Comparison of ENCODE assay signal across 8 mouse cellular contexts in genomic region chr8:70084191-70085065, GRCm38 (mm10). TPM values are rescaled to one million over a fixed set of nuclear protein-coding genes. Genes with fewer than 3 reads are reported as not detected.
A peak's percentile ranks its signal among the peaks of the same experiment; 100 is the strongest.
DNase-seq lines count a peak whose midpoint lies in the region; ATAC-seq and TF ChIP-seq lines count a peak whose summit lies in the region.

No protein-coding gene starts in this region.

- H3K4me1 ChIP-seq in spleen, adult 2 months (ENCODE audit: control insufficient read depth, insufficient read depth, insufficient read length) = peaks cover 5% of the 10 kb centered on the region; the same call in 1 of the 2 replicates
- no peaks in the 10 kb centered on the region; the same call in 1 of the 2 replicates for H3K4me1 ChIP-seq in cortical plate, adult 2 months (ENCODE audit: control insufficient read depth, insufficient read depth, low read length)
- H3K4me1 ChIP-seq in hindbrain, embryonic 14.5 days (replicated peaks; ENCODE audit: control insufficient read depth, insufficient read depth, low read length) = peaks cover 24% of the 10 kb centered on the region
- H3K4me1 ChIP-seq in midbrain, embryonic 15.5 days = peaks cover 42% of the 10 kb centered on the region

- H3K9ac ChIP-seq in hindbrain, embryonic 14.5 days = peak overlapping the region; percentile 41
- peak overlapping the region; percentile 12; the same call in 1 of the 2 replicates for H3K9ac ChIP-seq in midbrain, embryonic 15.5 days

- WGBS in spleen, adult 2 months = 5% methylated on average over 71 of the region's 71 CpGs
- under 1% methylated on average over 68 of the region's 71 CpGs for WGBS in hindbrain, embryonic 14.5 days
- WGBS in midbrain, embryonic 15.5 days = 1% methylated on average over 71 of the region's 71 CpGs

- DNase-seq in spleen, adult 2 months (ENCODE audit: low read depth in 1 of 2, low spot score in 2 of 2) = no peak
- no peak for DNase-seq in spleen, postnatal 36 days (ENCODE audit: low spot score in 2 of 2)
- peak; percentile 50 for DNase-seq in hindbrain, embryonic 14.5 days (ENCODE audit: low spot score)
- DNase-seq in layer of hippocampus, postnatal 25 days (ENCODE audit: extremely low spot score in 1 of 2, low spot score in 1 of 2) = no peak
- DNase-seq in layer of hippocampus, adult 9-10 months (ENCODE audit: low spot score) = no peak
- no peak for DNase-seq in left cerebral cortex, adult 9 months (ENCODE audit: low spot score in 2 of 2)

- H3K36me3 ChIP-seq in spleen, adult 2 months (ENCODE audit: control insufficient read depth, insufficient read depth, low read length) = no peaks in the 10 kb centered on the region
- no peaks in the 10 kb centered on the region for H3K36me3 ChIP-seq in hindbrain, embryonic 14.5 days (replicated peaks; ENCODE audit: control insufficient read depth, insufficient read depth)
- no peaks in the 10 kb centered on the region for H3K36me3 ChIP-seq in midbrain, embryonic 15.5 days (replicated peaks)

- H3K4me3 ChIP-seq in spleen, adult 2 months (ENCODE audit: extremely low read depth, insufficient read depth, insufficient read length) = peak overlapping the region; percentile 12; the same call in 1 of the 2 replicates
- H3K4me3 ChIP-seq in cortical plate, adult 2 months (ENCODE audit: insufficient read depth, low read length) = peak overlapping the region; percentile 64
- peak overlapping the region; percentile 43 for H3K4me3 ChIP-seq in hindbrain, embryonic 14.5 days (replicated peaks; ENCODE audit: low read length)
- peak overlapping the region; percentile 38 for H3K4me3 ChIP-seq in midbrain, embryonic 15.5 days

- TF ChIP-seq POLR2A in spleen, adult 2 months (IDR thresholded peaks at IDR 0.05; ENCODE audit: low read depth, low read length) = no peak
- no peak for TF ChIP-seq POLR2A in cortical plate, adult 2 months (IDR thresholded peaks at IDR 0.05; ENCODE audit: extremely low read depth, insufficient read depth, low read length)

- no peak for TF ChIP-seq CTCF in spleen, adult 2 months (IDR thresholded peaks at IDR 0.05; ENCODE audit: extremely low read depth, insufficient read depth, insufficient read length, insufficient replicate concordance)
- TF ChIP-seq CTCF in cortical plate, adult 2 months (IDR thresholded peaks at IDR 0.05; ENCODE audit: extremely low read depth, insufficient read depth, low read length) = no peak

- H3K9me3 ChIP-seq in hindbrain, embryonic 14.5 days (ENCODE audit: control insufficient read depth, low read length) = no peaks in the 10 kb centered on the region
- no peaks in the 10 kb centered on the region for H3K9me3 ChIP-seq in midbrain, embryonic 15.5 days

- no peak overlapping the region for H3K27ac ChIP-seq in spleen, adult 2 months (ENCODE audit: insufficient read depth, low read length)
- no peak overlapping the region for H3K27ac ChIP-seq in cortical plate, adult 2 months (ENCODE audit: insufficient read depth, low read length)
- H3K27ac ChIP-seq in hindbrain, embryonic 14.5 days = no peak overlapping the region
- no peak overlapping the region for H3K27ac ChIP-seq in midbrain, embryonic 15.5 days

- H3K4me2 ChIP-seq in hindbrain, embryonic 14.5 days (replicated peaks) = peak overlapping the region; percentile 95
- H3K4me2 ChIP-seq in midbrain, embryonic 15.5 days = peak overlapping the region; percentile 78

- ATAC-seq in hindbrain, embryonic 14.5 days (ENCODE audit: low FRiP score) = 0 out of 2 replicates have a peak, but pooled peaks have one; percentile 19
- peak; percentile 19; the same call in 1 of the 2 replicates for ATAC-seq in midbrain, embryonic 15.5 days (replicated peaks)

- peaks cover 12% of the 10 kb centered on the region for H3K27me3 ChIP-seq in spleen, adult 2 months (ENCODE audit: control insufficient read depth, insufficient read depth, low read length)
- H3K27me3 ChIP-seq in hindbrain, embryonic 14.5 days (ENCODE audit: control insufficient read depth, insufficient read depth, low read length) = peaks cover 74% of the 10 kb centered on the region
- peaks cover 73% of the 10 kb centered on the region for H3K27me3 ChIP-seq in midbrain, embryonic 15.5 days (replicated peaks)

RNA-seq across cellular contexts. Expression of gene Hapln4, which starts 1.2 kb away (rescaled TPM):
- polyA plus RNA-seq in spleen, adult 2 months (2012; rRNA removed) = 0.28 and 0.36 TPM in 2 replicates
- 65.4 and 69.9 TPM in 2 replicates for polyA plus RNA-seq in cortical plate, adult 2 months (2012; rRNA removed)
- 0.80 and 1.1 TPM in 2 replicates for polyA plus RNA-seq in hindbrain, embryonic 14.5 days (2014; fragmentation: Nextera tagmentation; extraction: Ambion mirVana)
- 0.93 and 1.4 TPM in 2 replicates for polyA plus RNA-seq in midbrain, embryonic 15.5 days (2015; fragmentation: Nextera tagmentation; extraction: Ambion mirVana)
- 10 to 100 TPM; 68.2 to 77.5 TPM for total RNA-seq in layer of hippocampus, postnatal 25 days (2021)

RNA-seq across cellular contexts. Expression of gene Tm6sf2, which starts 11.7 kb away (rescaled TPM):
- 2.0 and 2.3 TPM in 2 replicates for polyA plus RNA-seq in spleen, adult 2 months (2012; rRNA removed)
- polyA plus RNA-seq in cortical plate, adult 2 months (2012; rRNA removed) = 4.8 and 6.4 TPM in 2 replicates
- 1.0 and 1.9 TPM in 2 replicates for polyA plus RNA-seq in hindbrain, embryonic 14.5 days (2014; fragmentation: Nextera tagmentation; extraction: Ambion mirVana)
- 1.7 and 2.1 TPM in 2 replicates for polyA plus RNA-seq in midbrain, embryonic 15.5 days (2015; fragmentation: Nextera tagmentation; extraction: Ambion mirVana)
- total RNA-seq in layer of hippocampus, postnatal 25 days (2021) = 1 to 10 TPM; 2.9 to 4.9 TPM

RNA-seq across cellular contexts. Expression of gene Ncan, which starts 36.2 kb away (rescaled TPM):
- 0.04 and 0.09 TPM in 2 replicates for polyA plus RNA-seq in spleen, adult 2 months (2012; rRNA removed)
- polyA plus RNA-seq in cortical plate, adult 2 months (2012; rRNA removed) = 79.0 and 82.5 TPM in 2 replicates
- 141 and 152 TPM in 2 replicates for polyA plus RNA-seq in hindbrain, embryonic 14.5 days (2014; fragmentation: Nextera tagmentation; extraction: Ambion mirVana)
- polyA plus RNA-seq in midbrain, embryonic 15.5 days (2015; fragmentation: Nextera tagmentation; extraction: Ambion mirVana) = 186 and 193 TPM in 2 replicates
- total RNA-seq in layer of hippocampus, postnatal 25 days (2021) = 100 to 1,000 TPM; 188 to 207 TPM

RNA-seq across cellular contexts. Expression of gene Sugp1, which starts 41.8 kb away (rescaled TPM):
- 8.9 and 9.4 TPM in 2 replicates for polyA plus RNA-seq in spleen, adult 2 months (2012; rRNA removed)
- 34.5 and 37.4 TPM in 2 replicates for polyA plus RNA-seq in cortical plate, adult 2 months (2012; rRNA removed)
- 40.3 and 44.8 TPM in 2 replicates for polyA plus RNA-seq in hindbrain, embryonic 14.5 days (2014; fragmentation: Nextera tagmentation; extraction: Ambion mirVana)
- polyA plus RNA-seq in midbrain, embryonic 15.5 days (2015; fragmentation: Nextera tagmentation; extraction: Ambion mirVana) = 65.4 and 65.9 TPM in 2 replicates
- total RNA-seq in layer of hippocampus, postnatal 25 days (2021) = 10 to 100 TPM; 48.7 to 58.3 TPM

RNA-seq across cellular contexts. Expression of gene Mau2, which starts 41.9 kb away (rescaled TPM):
- polyA plus RNA-seq in spleen, adult 2 months (2012; rRNA removed) = 83.3 and 108 TPM in 2 replicates
- polyA plus RNA-seq in cortical plate, adult 2 months (2012; rRNA removed) = 80.5 and 86.1 TPM in 2 replicates
- 69.3 and 69.4 TPM in 2 replicates for polyA plus RNA-seq in hindbrain, embryonic 14.5 days (2014; fragmentation: Nextera tagmentation; extraction: Ambion mirVana)
- polyA plus RNA-seq in midbrain, embryonic 15.5 days (2015; fragmentation: Nextera tagmentation; extraction: Ambion mirVana) = 87.5 and 87.8 TPM in 2 replicates
- total RNA-seq in layer of hippocampus, postnatal 25 days (2021) = 10 to 100 TPM; 77.2 to 83.9 TPM

Comparison
In these comparisons a context has a peak if more than half of its experiments do, and no peak if none do; other contexts are left out.
1. H3K4me3 ChIP-seq: peak in every context shown above with its lines; median percentile 64 in cortical plate, adult 2 months; 43 in hindbrain, embryonic 14.5 days; 38 in midbrain, embryonic 15.5 days; 12 in spleen, adult 2 months.
2. RNA of gene Hapln4, which starts 1.2 kb away (polyA plus RNA-seq): 65.4 to 69.9 TPM in cortical plate, adult 2 months; 0.93 to 1.4 TPM in midbrain, embryonic 15.5 days, 0.80 to 1.1 TPM in hindbrain, embryonic 14.5 days and 0.28 to 0.36 TPM in spleen, adult 2 months; every median in the first group is over 10 times any median in the second.
3. RNA of gene Ncan, which starts 36.2 kb away (polyA plus RNA-seq): 186 to 193 TPM in midbrain, embryonic 15.5 days, 141 to 152 TPM in hindbrain, embryonic 14.5 days and 79.0 to 82.5 TPM in cortical plate, adult 2 months; 0.04 to 0.09 TPM in spleen, adult 2 months; every median in the first group is over 10 times any median in the second.